Mouse (Mus musculus): ENCODE data around the gene Slc35a1.
A peak's percentile ranks its signal among the peaks of the same experiment; 100 is the strongest.

The Slc35a1 gene

GRCm38 (mm10) chr4:34653179-34653578, 34.1 kb downstream of the Slc35a1 start:
- no peak for DNase-seq (ENCODE audit: low spot score)

- DNase-seq (ENCODE audit: low spot score): no peak
Measured at GRCm38 (mm10) chr4:34644779-34645178, 42.5 kb downstream of the Slc35a1 start.

- DNase-seq (ENCODE audit: low spot score): no peak
Measured at GRCm38 (mm10) chr4:34640731-34641130, 46.5 kb downstream of the Slc35a1 start.

GRCm38 (mm10) chr4:34639745-34640364, 47.4 kb downstream of the Slc35a1 start:
- no peak for DNase-seq (ENCODE audit: low spot score)

GRCm38 (mm10) chr4:34637851-34638250, 49.4 kb downstream of the Slc35a1 start:
- no peak for DNase-seq (ENCODE audit: low spot score)

GRCm38 (mm10) chr4:34637386-34637785, 49.9 kb downstream of the Slc35a1 start:
- DNase-seq (ENCODE audit: low spot score): no peak

- no peak for DNase-seq (ENCODE audit: low spot score)
Measured at GRCm38 (mm10) chr4:34636036-34636435, 51.2 kb downstream of the Slc35a1 start.

GRCm38 (mm10) chr4:34634129-34634528, 53.1 kb downstream of the Slc35a1 start:
- no peak for DNase-seq (ENCODE audit: low spot score)

- no peak for DNase-seq (ENCODE audit: low spot score)
Measured at GRCm38 (mm10) chr4:34629956-34630355, 57.3 kb downstream of the Slc35a1 start.

GRCm38 (mm10) chr4:34626401-34626800, 60.8 kb downstream of the Slc35a1 start:
- DNase-seq (ENCODE audit: low spot score): no peak

- no peak for DNase-seq (ENCODE audit: low spot score)
Measured at GRCm38 (mm10) chr4:34625556-34625955, 61.7 kb downstream of the Slc35a1 start.

- DNase-seq (ENCODE audit: low spot score): no peak
Measured at GRCm38 (mm10) chr4:34616146-34616545, 71.1 kb downstream of the Slc35a1 start.

- peak; percentile 8 for DNase-seq (ENCODE audit: low spot score)
Measured at GRCm38 (mm10) chr4:34615303-34615702, 71.9 kb downstream of the Slc35a1 start.

GRCm38 (mm10) chr4:34614630-34615094, 72.6 kb downstream of the Slc35a1 start, which contains the start of the genes Orc3 and Rars2:
Gene Orc3 (minus strand): TSS chr4:34614944.
Gene Rars2 (plus strand): TSS chr4:34614957.
- peak; percentile 92 for DNase-seq (ENCODE audit: low spot score)

GRCm38 (mm10) chr4:34613571-34614145, 73.6 kb downstream of the Slc35a1 start:
- DNase-seq (ENCODE audit: low spot score): no peak
